Mouse (Mus musculus): Measurements from ENCODE around the gene Pcbp1.

GRCm38 (mm10) chr6:86487358-86488148, 38.6 kb downstream of the Pcbp1 start:
- TF ChIP-seq POLR2A (IDR thresholded peaks at IDR 0.05; ENCODE audit: low read depth, low read length) (peak; percentile 59), CTCF (conservative IDR thresholded peaks at IDR 0.05 in 1 of 2, IDR thresholded peaks at IDR 0.05 in 1 of 2; ENCODE audit: low read depth in 2 of 2, low read length in 2 of 2) (no peak), MEF2A (IDR thresholded peaks at IDR 0.05; ENCODE audit: borderline replicate concordance, low read depth, low read length) (no peak), CHD1 (IDR thresholded peaks at IDR 0.05; ENCODE audit: low read depth, low read length) (no peak), ZNF384 (IDR thresholded peaks at IDR 0.05; ENCODE audit: low read depth, low read length) (no peak), JUN (IDR thresholded peaks at IDR 0.05; ENCODE audit: insufficient read depth, low read depth, low read length) (no peak)
